Mouse (Mus musculus): ENCODE measurements around the gene Olfr57.
"Not testable (repeated sequence)": the region's sequence is repeated elsewhere in the genome, so short reads cannot be mapped to it uniquely, and the experiment has no call there.

The Olfr57 gene

GRCm38 (mm10) chr10:79028441-79028840, at the start of gene Olfr57:
Gene Olfr57, plus strand, starts transcription at chr10:79028741.
- no peak for DNase-seq

GRCm38 (mm10) chr10:78980750-78981149, 47.8 kb upstream of the Olfr57 start, which contains the start of gene Olfr1352:
Gene Olfr1352, plus strand, starts transcription at chr10:78981050.
- no peak for DNase-seq

GRCm38 (mm10) chr10:79012172-79012571, 16.4 kb upstream of the Olfr57 start, which contains the start of gene Olfr1351:
Gene Olfr1351, plus strand, starts transcription at chr10:79012472.
- DNase-seq = no peak

DNA sequence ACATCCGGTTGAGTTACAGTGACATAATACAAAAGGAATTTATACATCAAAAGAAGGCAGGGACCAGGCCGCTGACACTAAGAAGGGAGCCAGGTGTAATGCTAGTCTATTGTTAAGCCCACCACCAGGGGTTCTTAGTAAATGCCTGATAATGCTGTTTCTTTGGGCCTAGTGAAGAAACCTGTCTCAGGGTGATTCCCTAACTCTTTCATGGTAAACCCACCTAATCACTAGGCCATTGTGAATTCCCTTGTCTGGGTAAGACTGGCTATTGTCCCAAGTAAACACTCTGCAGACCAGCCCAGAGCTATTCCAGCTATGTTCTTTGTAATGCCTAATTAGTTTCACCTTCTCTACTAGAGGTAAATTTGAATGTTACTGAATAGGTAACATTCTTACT, 13.9 kb downstream of the Olfr57 start:
- DNase-seq = not testable (repeated sequence)

- peak; percentile 4 for DNase-seq
Measured at GRCm38 (mm10) chr10:79057370-79057769, 28.8 kb downstream of the Olfr57 start.
